Mouse (Mus musculus) layer of hippocampus, adult 6 months (tissue): ENCODE measurements around the gene Nf1. TPM values are rescaled to one million over a fixed set of nuclear protein-coding genes. Genes with fewer than 3 reads are reported as not detected.

Source experiments
- long read RNA-seq, 2 experiments: library from polyadenylated mRNA; unstranded; transcript quantifications; one replicate each; pipeline ENCODE4 v2.0.0; 2019 to 2020
- polyA plus RNA-seq: library from polyadenylated mRNA; unstranded; fragments of <200 nt; fragmentation: Nextera tagmentation; gene quantifications from 2 replicates; pipeline ENCODE4 v1.2.3, GENCODE M21; 2021

Gene Nf1
- polyA plus RNA-seq, result 12.8 and 13.4 TPM in 2 replicates
- long read RNA-seq, experiment 1, partial matches to known transcripts, result 10 of 32 reads
- long read RNA-seq, experiment 1, other reads (novel, unspliced or antisense), result 22 of 32 reads
- long read RNA-seq, experiment 2, partial matches to known transcripts, result 5 of 8 reads
- long read RNA-seq, experiment 2, other reads (novel, unspliced or antisense), result 3 of 8 reads

DNA sequence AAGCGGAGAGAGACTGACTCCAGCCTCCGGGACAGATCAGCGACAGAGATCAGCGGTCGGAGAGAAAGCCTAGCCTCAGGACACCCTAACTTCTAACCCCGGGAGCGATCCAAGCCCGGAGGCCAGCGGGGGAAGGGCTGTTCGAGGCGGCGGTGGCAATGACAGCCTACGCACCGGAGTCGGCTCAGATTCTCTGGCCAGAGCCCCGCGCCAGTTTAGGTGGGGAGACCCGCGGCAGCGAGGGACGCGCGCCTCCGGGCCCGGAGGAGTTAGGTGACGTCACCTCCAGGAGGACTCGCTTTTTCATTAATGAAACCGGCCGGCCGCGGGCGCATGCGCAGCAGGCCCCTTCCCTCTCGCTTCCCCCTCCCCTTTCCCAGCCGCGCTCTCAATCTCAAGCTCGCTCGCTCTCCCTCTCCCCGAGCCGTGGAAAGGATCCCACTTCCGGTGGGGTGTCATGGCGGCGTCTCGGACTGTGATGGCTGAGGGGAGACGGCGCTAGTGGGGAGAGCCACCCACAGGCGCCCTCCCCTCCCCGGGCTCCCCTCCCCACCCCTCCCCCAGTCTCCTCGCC lies at the start of gene Nf1:
TSS of gene Nf1 (plus strand) at position 460 of the 574 bp plus-strand sequence.

DNA sequence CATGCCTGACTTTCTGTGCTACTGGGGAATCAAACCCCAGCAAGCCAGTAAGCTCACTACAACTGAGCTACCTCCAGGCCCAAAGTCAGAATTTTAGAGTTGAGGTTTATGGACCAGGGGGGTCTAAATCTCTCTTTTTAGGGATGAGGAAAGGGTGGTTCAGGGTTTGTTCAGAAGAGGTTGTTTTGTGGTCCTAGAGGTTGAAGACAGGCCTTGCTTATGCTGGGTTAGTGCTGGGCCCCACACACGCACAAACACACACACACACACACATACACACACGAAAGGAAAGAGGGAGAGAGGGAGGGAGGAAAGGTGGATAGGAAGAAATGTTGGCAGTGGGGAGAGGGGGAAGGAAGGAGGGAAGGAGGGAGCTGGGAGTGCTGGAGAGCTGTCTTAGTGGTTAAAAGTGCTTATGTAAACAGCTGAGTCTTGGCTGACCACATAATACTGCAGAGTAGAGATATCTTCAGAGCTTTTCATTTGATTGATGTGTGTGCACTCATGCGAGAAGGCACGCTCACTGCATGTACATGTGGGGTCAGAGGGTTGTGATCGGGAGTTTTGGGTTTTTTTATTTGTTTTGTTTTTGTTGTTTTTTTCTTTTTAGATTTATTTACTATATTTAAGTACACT lies 42.5 kb upstream of the Nf1 start, which contains the start of gene Gm9964:
TSS of gene Gm9964 (minus strand) at position 51 of the 636 bp plus-strand sequence.

DNA sequence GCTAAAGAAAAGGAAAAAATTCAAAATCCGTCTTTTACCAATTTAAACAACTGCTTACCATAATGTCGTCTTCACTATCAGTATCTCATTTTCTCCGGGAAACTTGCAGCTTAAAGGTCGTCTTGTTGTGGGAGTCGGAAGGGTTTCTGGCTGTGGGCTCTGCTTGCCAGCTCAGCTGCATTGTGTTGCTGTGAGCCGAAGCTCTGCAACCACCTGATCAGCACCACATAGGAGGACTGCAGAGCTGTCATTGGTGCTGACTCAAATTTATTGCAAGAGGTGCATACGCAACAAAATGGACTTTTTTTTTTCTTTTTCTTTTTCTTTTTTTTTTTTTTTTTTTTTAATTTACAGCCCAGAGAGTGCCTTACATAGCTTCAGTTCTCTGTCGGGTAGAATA lies 164.4 kb downstream of the Nf1 start, which contains the start of gene Omg:
TSS of gene Omg (minus strand) at position 240 of the 400 bp plus-strand sequence.

DNA sequence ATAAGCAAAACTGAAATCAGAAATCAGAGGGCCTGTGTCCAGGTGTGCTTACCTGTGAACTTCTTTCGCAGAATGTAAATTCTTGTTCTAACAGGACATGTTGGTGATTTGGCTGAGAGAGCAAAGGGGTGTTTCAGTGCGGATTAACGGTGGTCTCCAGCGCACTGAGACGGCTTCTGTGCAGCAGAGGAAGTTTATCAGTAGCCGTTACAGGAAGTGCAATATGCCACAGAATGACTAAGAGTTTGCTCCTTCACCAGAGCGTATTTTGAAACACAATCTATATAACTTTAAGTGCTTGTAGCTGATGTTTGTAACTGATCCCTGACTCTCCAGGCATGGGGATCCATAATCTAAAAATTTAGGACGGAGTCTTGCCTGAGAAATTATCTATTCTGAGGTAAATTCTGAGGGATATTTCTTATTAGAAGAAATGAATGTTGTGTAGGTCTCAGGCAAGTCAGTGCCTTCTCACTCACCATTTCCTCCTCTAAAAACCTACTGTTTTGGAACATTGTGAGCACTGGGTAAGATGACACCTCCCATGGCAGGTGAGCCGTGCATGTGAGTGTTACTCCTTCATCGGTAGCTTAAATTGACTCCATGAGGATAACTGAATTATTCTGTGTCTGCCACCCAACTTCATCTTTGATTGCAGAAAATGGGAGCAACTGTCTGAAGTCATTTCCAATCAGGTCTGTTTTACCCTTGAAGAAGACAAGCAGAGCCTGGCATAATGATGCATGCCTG lies 184.2 kb downstream of the Nf1 start, which contains the start of gene Evi2b:
TSS of gene Evi2b (minus strand) at position 203 of the 750 bp plus-strand sequence.

DNA sequence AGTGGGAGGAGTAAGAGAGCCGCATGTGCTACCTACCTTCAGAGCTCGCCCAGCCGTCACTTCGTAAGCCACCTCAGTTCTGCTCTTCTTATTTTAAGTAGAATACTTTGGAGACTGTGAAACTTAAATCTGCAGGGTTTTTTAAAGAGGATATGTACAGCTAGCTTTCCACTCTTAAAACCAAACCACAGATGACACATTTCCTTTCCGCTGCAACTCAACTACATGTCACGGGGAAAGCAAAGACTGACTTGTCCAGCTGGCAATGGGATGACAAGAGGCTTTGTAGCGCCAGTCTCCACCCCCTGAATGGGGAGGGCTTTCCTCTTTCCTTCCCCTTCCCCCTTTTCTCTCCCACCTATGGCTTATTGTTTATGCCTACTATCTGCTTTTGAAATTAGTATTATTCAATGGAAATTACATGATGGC lies 190.9 kb downstream of the Nf1 start, which contains the start of the genes Evi2 and Evi2a:
TSS of gene Evi2 (minus strand) at position 257 of the 429 bp plus-strand sequence.
TSS of gene Evi2a (minus strand) at position 277 of the 429 bp plus-strand sequence.

DNA sequence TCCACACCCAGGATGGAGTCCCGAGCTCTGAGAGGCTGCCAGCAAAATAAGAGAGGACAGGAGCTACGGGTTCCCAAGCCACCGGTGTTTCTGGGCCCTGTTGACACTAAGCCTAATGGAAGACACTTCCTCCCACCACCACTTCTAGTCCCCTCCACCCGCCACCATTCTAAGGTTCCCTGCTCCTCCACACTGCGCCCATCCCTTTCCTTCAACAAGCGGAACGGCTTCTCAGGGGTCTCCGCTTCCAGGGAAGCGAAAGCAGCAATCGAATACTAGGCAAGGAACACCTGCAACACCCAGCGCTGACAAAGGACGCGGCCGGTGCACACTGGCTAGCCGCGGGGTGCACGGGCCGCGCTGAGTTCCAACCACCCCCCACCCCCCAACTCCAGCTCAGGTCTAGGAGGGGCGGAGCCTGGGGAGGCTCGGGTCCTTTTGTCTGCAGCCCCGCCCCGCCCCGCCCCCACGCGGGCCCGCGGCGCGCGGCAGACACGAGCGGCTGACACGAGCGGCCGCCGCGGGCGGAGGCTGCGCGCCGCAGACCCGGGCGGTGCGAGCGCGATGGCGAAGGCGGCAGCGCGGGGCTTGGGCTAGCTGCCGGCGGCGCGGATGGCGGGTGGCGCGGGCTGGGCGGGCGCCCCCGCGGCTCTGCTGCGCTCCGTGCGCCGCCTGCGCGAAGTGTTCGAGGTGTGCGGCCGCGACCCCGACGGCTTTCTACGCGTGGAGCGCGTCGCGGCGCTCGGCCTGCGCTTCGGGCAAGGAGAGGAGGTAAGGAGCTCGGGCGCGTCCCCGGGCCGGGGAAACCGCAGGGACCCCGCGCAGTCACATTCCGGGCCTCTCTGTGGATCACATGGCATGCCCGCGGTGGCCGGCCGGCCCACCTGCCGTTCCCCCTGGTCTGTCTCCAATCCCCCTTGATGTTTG lies 251.4 kb downstream of the Nf1 start, which contains the start of gene Rab11fip4:
TSS of gene Rab11fip4 (plus strand) at position 549 of the 927 bp plus-strand sequence.

Other genes with a start within 250 kb of the Nf1 start
- 7.2 and 8.7 TPM in 2 replicates for gene Ksr1, start 193.3 kb upstream of the Nf1 start, polyA plus RNA-seq
- 4.3 and 5.4 TPM in 2 replicates for gene Wsb1, start 85.0 kb upstream of the Nf1 start, polyA plus RNA-seq
- not detected in 2 replicates for gene Gm9964, start 42.8 kb upstream of the Nf1 start, polyA plus RNA-seq
- 29.4 and 34.9 TPM in 2 replicates for gene Omg, start 164.4 kb downstream of the Nf1 start, polyA plus RNA-seq
- gene Evi2b, start 184.1 kb downstream of the Nf1 start, polyA plus RNA-seq, result 0.28 and 0.30 TPM in 2 replicates
- gene Evi2, start 190.9 kb downstream of the Nf1 start, polyA plus RNA-seq, result 0.09 and 0.10 TPM in 2 replicates
- 52.9 and 56.3 TPM in 2 replicates for gene Evi2a, start 190.9 kb downstream of the Nf1 start, polyA plus RNA-seq